Mouse (Mus musculus) hindbrain, embryonic 16.5 days (tissue): ENCODE data around the gene Edaradd. TPM values are rescaled to one million over a fixed set of nuclear protein-coding genes. Genes with fewer than 3 reads are reported as not detected.

Source experiments
- ATAC-seq: fragments of 200-750 bp; cut with Nextera tagmentation; 2 replicates; pipeline ENCODE4 v1.8.0; 2017; ENCODE audit warnings: moderate TSS enrichment, moderate library complexity
- H3K27ac ChIP-seq: fragments of 300-500 bp; sonication (generic); 2 replicates; pipeline ENCODE4 v1.5.1; 2014; ENCODE audit warnings: low read depth, mild to moderate bottlenecking, control low read depth, low read length, moderate library complexity
- H3K27me3 ChIP-seq: fragments of 300-500 bp; sonication (generic); replicated peaks from 2 replicates; pipeline ENCODE4 v1.6.1; 2014; ENCODE audit warnings: low read length; ENCODE audit not compliant: control insufficient read depth, insufficient read depth
- H3K36me3 ChIP-seq: fragments of 300-500 bp; sonication (generic); 2 replicates; pipeline ENCODE4 v1.6.1; 2014; ENCODE audit warnings: mild to moderate bottlenecking, low read length, moderate library complexity, mixed read lengths; ENCODE audit not compliant: control insufficient read depth, insufficient read depth
- H3K4me1 ChIP-seq: fragments of 300-500 bp; sonication (generic); 2 replicates; pipeline ENCODE4 v1.6.1; 2014; ENCODE audit warnings: low read depth, low read length; ENCODE audit not compliant: control insufficient read depth, insufficient read depth
- H3K4me2 ChIP-seq: fragments of 300-500 bp; sonication (generic); 2 replicates; pipeline ENCODE4 v1.6.1; 2014; ENCODE audit warnings: mild to moderate bottlenecking, low read length, control low read depth, moderate library complexity
- H3K4me3 ChIP-seq: fragments of 300-500 bp; sonication (generic); 2 replicates; pipeline ENCODE4 v1.5.1; 2014; ENCODE audit warnings: mild to moderate bottlenecking, low read length, control low read depth, moderate library complexity
- H3K9ac ChIP-seq: fragments of 300-500 bp; sonication (generic); 2 replicates; pipeline ENCODE4 v1.6.1; 2014; ENCODE audit warnings: low read depth, mild to moderate bottlenecking, control low read depth, low read length, moderate library complexity
- H3K9me3 ChIP-seq: fragments of 300-500 bp; sonication (generic); 2 replicates; pipeline ENCODE4 v1.6.1; 2014; ENCODE audit warnings: mild to moderate bottlenecking, low read length, moderate library complexity; ENCODE audit not compliant: control insufficient read depth
- WGBS: fragments of 180-500 bp; shearing (Covaris S2); extraction: QIAGEN DNeasy Blood & Tissue Kit; methylation state at CpG from one replicate; pipeline ENCODE4 v1.1.7; 2014; 5-methylcytosine and 5-hydroxymethylcytosine counted together
- polyA plus RNA-seq: library from polyadenylated mRNA; unstranded; fragments of >200 nt; fragmentation: Nextera tagmentation; extraction: Ambion mirVana; gene quantifications from 2 replicates; pipeline ENCODE4 v1.2.1, GENCODE M21; 2015

Edaradd gene
- polyA plus RNA-seq, 1 experiment from 2014 or later, result 2.0 TPM

GRCm38 (mm10) chr13:12454686-12455390, 65.4 kb downstream of the Edaradd start:
- WGBS, result 84% methylated on average over 7 of the region's 7 CpGs
- Histone ChIP-seq H3K27me3 (no peaks in the 10 kb centered on the region), H3K4me2 (no peak overlapping the region), H3K4me3 (no peak overlapping the region), H3K9me3 (no peaks in the 10 kb centered on the region), H3K4me1 (peaks cover 1% of the 10 kb centered on the region), H3K36me3 (peaks cover 7% of the 10 kb centered on the region; the same call in 1 of the 2 replicates), H3K9ac (no peak overlapping the region), H3K27ac (no peak overlapping the region)
- ATAC-seq, result no peak

GRCm38 (mm10) chr13:12453150-12453549, 67.1 kb downstream of the Edaradd start:
- Histone ChIP-seq H3K36me3 (peaks cover 9% of the 10 kb centered on the region), H3K4me3 (no peak overlapping the region), H3K9me3 (no peaks in the 10 kb centered on the region), H3K9ac (no peak overlapping the region), H3K4me1 (no peaks in the 10 kb centered on the region), H3K4me2 (no peak overlapping the region), H3K27ac (no peak overlapping the region), H3K27me3 (no peaks in the 10 kb centered on the region)
- no peak for ATAC-seq
- 86% methylated on average over 14 of the region's 14 CpGs for WGBS

- ATAC-seq, result peak; percentile 91
- H3K9me3 ChIP-seq, result no peaks in the 10 kb centered on the region
- H3K9ac ChIP-seq, result no peak overlapping the region
- 51% methylated on average over 2 of the region's 2 CpGs for WGBS
- H3K36me3 ChIP-seq, result peaks cover 29% of the 10 kb centered on the region
- H3K4me2 ChIP-seq, result no peak overlapping the region
- no peaks in the 10 kb centered on the region for H3K27me3 ChIP-seq
- H3K4me3 ChIP-seq, result no peak overlapping the region
- H3K27ac ChIP-seq, result no peak overlapping the region
- no peaks in the 10 kb centered on the region for H3K4me1 ChIP-seq
Measured at GRCm38 (mm10) chr13:12442008-12442587, 78.1 kb downstream of the Edaradd start.

GRCm38 (mm10) chr13:12440813-12441212, 79.4 kb downstream of the Edaradd start:
- no peaks in the 10 kb centered on the region for H3K9me3 ChIP-seq
- H3K27ac ChIP-seq, result no peak overlapping the region
- no peak overlapping the region for H3K4me2 ChIP-seq
- peaks cover 28% of the 10 kb centered on the region for H3K36me3 ChIP-seq
- 82% methylated on average over 6 of the region's 6 CpGs for WGBS
- no peaks in the 10 kb centered on the region for H3K27me3 ChIP-seq
- no peak overlapping the region for H3K9ac ChIP-seq
- no peak overlapping the region for H3K4me3 ChIP-seq
- no peaks in the 10 kb centered on the region for H3K4me1 ChIP-seq
- no peak for ATAC-seq

- H3K4me1 ChIP-seq, result no peaks in the 10 kb centered on the region
- no peak for ATAC-seq
- H3K4me3 ChIP-seq, result no peak overlapping the region
- H3K4me2 ChIP-seq, result no peak overlapping the region
- no peaks in the 10 kb centered on the region for H3K9me3 ChIP-seq
- no peak overlapping the region for H3K9ac ChIP-seq
- H3K36me3 ChIP-seq, result peaks cover 40% of the 10 kb centered on the region
- 87% methylated on average over 3 of the region's 3 CpGs for WGBS
- H3K27ac ChIP-seq, result no peak overlapping the region
- no peaks in the 10 kb centered on the region for H3K27me3 ChIP-seq
Measured at GRCm38 (mm10) chr13:12439586-12439985, 80.7 kb downstream of the Edaradd start.

GRCm38 (mm10) chr13:12433843-12434242, 86.4 kb downstream of the Edaradd start:
- Histone ChIP-seq H3K4me2 (no peak overlapping the region), H3K9ac (no peak overlapping the region), H3K36me3 (peaks cover 57% of the 10 kb centered on the region), H3K27ac (no peak overlapping the region), H3K27me3 (no peaks in the 10 kb centered on the region), H3K4me1 (no peaks in the 10 kb centered on the region), H3K4me3 (no peak overlapping the region), H3K9me3 (no peaks in the 10 kb centered on the region)
- no peak for ATAC-seq
- WGBS, result 81% methylated on average over 5 of the region's 5 CpGs

- no peak overlapping the region for H3K4me3 ChIP-seq
- no peak overlapping the region for H3K9ac ChIP-seq
- no peak for ATAC-seq
- 98% methylated on average over 13 of the region's 13 CpGs for WGBS
- H3K27me3 ChIP-seq, result no peaks in the 10 kb centered on the region
- H3K9me3 ChIP-seq, result no peaks in the 10 kb centered on the region
- H3K27ac ChIP-seq, result no peak overlapping the region
- H3K36me3 ChIP-seq, result peaks cover 43% of the 10 kb centered on the region
- H3K4me2 ChIP-seq, result no peak overlapping the region
- no peaks in the 10 kb centered on the region for H3K4me1 ChIP-seq
Measured at GRCm38 (mm10) chr13:12428556-12428955, 91.7 kb downstream of the Edaradd start.

Other genes starting within 250 kb of the Edaradd start
- 3.8 and 22.8 TPM in 2 replicates for gene Actn2, start 179.7 kb downstream of the Edaradd start, polyA plus RNA-seq
- 10.5 and 11.7 TPM in 2 replicates for gene Heatr1, start 125.4 kb downstream of the Edaradd start, polyA plus RNA-seq
- gene Lgals8, start 55.5 kb downstream of the Edaradd start, polyA plus RNA-seq, result 26.0 and 28.2 TPM in 2 replicates
- 16.7 TPM in 2 replicates for gene Ero1lb, start 45.4 kb upstream of the Edaradd start, polyA plus RNA-seq